Mouse (Mus musculus): Measurements from ENCODE around the gene Gfer.

DNA sequence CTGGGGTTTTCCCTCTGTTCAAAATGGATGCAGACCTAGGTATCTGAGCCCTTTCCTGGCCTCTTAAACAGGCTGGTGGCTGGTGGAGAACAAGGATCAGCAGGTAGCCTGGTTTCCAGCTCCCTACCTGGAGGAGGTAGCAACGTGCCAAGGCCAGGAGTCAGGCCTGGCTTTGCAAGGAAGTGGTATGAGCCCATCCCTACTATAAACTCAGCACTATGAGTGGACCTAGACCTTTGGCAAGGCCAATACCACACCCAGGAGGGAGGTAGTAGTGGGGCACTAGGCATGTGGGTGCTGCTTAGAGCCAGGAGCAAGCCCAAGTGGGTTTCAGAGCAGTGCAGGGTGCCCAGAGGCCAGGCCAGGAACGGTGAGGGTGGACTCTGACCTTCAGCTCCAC is 3.5 kb upstream of the Gfer start:
- no peak for TF ChIP-seq POLR2A (IDR thresholded peaks at IDR 0.05; ENCODE audit: borderline replicate concordance, insufficient read depth, low read length)
- no peak for TF ChIP-seq CTCF (IDR thresholded peaks at IDR 0.05; ENCODE audit: borderline replicate concordance, insufficient read depth, low read depth, low read length)

All from cerebellum, adult 2 months (tissue).